Mouse (Mus musculus) bone marrow macrophage, adult 2 months (primary cell): Measurements from ENCODE around the gene Gadd45b. TPM values are rescaled to one million over a fixed set of nuclear protein-coding genes. Genes with fewer than 3 reads are reported as not detected.

Experiments used
- H3K27ac ChIP-seq: 2 replicates; pipeline ENCODE4 v1.5.1; 2012; ENCODE audit warnings: low read depth, low read length; ENCODE audit not compliant: insufficient read depth
- H3K4me1 ChIP-seq: 2 replicates; pipeline ENCODE4 v1.6.1; 2012; ENCODE audit warnings: low read length; ENCODE audit not compliant: control insufficient read depth, insufficient read depth
- H3K4me3 ChIP-seq: 2 replicates; pipeline ENCODE4 v1.5.1; 2012; ENCODE audit warnings: mild to moderate bottlenecking, low read length, moderate library complexity; ENCODE audit not compliant: insufficient read depth
- CTCF ChIP-seq: IDR thresholded peaks from 2 replicates; pipeline ENCODE4 v1.5.1; 2012; ENCODE audit warnings: low read depth, mild to moderate bottlenecking, low read length, moderate library complexity
- POLR2A ChIP-seq: IDR thresholded peaks from 2 replicates; pipeline ENCODE4 v1.6.1; 2012; ENCODE audit warnings: mild to moderate bottlenecking, low read depth, low read length, borderline replicate concordance
- polyA plus RNA-seq: library from polyadenylated mRNA; stranded (reverse); fragments of >200 nt; gene quantifications from 2 replicates; pipeline ENCODE4 v1.2.4, GENCODE M21; 2012; ENCODE audit not compliant: missing spikeins, insufficient read depth, insufficient read length

Gadd45b gene
- polyA plus RNA-seq, 1 experiment: 15.8 TPM

DNA sequence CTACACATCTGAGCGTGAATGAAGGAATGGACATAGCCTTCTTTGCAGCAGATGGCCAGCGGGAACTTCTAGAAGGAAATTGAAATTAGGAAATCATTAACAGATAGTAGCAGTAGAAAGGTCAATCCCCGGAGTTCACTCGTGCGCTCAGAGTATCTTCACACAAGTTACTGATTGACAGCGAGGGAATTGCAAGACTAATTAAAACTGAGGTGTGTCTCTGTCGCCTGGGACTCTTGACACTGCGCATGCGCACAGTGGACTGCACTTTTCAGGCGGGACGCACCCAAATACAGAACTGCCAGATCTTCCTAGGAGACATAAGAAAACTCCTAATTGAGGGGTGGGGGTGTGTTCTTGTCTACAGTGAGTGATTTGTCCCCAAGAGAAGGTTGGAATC, 45.6 kb downstream of the Gadd45b start:
- Histone ChIP-seq H3K27ac (no peak overlapping the region), H3K4me3 (no peak overlapping the region), H3K4me1 (no peaks in the 10 kb centered on the region)
- TF ChIP-seq CTCF: no peak
- TF ChIP-seq POLR2A: no peak

DNA sequence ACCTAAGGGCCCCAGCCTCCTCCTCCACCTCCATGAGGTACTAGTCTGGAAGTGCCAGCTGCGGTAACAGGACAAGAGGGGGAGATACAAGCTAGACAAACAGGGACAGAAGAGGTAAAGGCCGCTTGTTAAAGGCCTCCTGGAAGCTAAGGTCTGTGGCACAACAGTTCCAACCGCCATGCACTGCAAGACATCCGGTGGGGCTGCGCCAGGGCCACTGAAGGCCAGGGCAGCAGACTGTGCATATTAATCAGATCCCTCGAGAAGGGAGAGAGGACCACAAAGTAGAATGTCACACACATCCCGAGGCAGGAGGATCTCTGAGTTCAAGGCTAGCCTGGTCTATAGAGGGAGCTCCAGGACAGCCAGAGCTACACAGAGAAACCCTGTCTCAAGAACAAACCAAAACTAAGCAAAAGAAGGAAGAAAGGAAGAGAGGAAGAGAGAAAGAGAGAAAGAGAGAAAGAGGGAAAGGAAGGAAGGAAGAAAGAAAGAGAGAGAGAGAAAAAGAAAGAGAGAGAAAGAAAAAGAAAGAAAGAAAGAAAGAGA, 51.8 kb downstream of the Gadd45b start:
- TF ChIP-seq POLR2A: no peak
- no peak for TF ChIP-seq CTCF
- H3K27ac ChIP-seq: no peak overlapping the region
- no peak overlapping the region for H3K4me3 ChIP-seq
- peaks cover 24% of the 10 kb centered on the region for H3K4me1 ChIP-seq

Other genes with a start within 250 kb of the Gadd45b start
- 53.3 and 53.8 TPM in 2 replicates for gene Mob3a, start 228.1 kb upstream of the Gadd45b start, polyA plus RNA-seq
- 11.0 and 25.2 TPM in 2 replicates for gene Izumo4, start 227.9 kb upstream of the Gadd45b start, polyA plus RNA-seq
- 121 and 129 TPM in 2 replicates for gene Ap3d1, start 187.8 kb upstream of the Gadd45b start, polyA plus RNA-seq
- gene Dot1l, start 174.9 kb upstream of the Gadd45b start, polyA plus RNA-seq: 20.9 and 22.1 TPM in 2 replicates
- 38.5 and 51.4 TPM in 2 replicates for gene Sf3a2, start 131.9 kb upstream of the Gadd45b start, polyA plus RNA-seq
- 117 and 122 TPM in 2 replicates for gene Plekhj1, start 131.4 kb upstream of the Gadd45b start, polyA plus RNA-seq
- gene Amh, start 124.8 kb upstream of the Gadd45b start, polyA plus RNA-seq: not detected in 2 replicates
- gene Jsrp1, start 116.6 kb upstream of the Gadd45b start, polyA plus RNA-seq: not detected in 2 replicates
- 823 and 921 TPM in 2 replicates for gene Oaz1, start 103.4 kb upstream of the Gadd45b start, polyA plus RNA-seq
- gene Lingo3, start 86.0 kb upstream of the Gadd45b start, polyA plus RNA-seq: not detected in 2 replicates
- 49.7 and 54.3 TPM in 2 replicates for gene Lsm7, start 74.9 kb upstream of the Gadd45b start, polyA plus RNA-seq
- gene Sppl2b, start 74.8 kb upstream of the Gadd45b start, polyA plus RNA-seq: 15.0 and 20.2 TPM in 2 replicates
- gene Tmprss9, start 58.2 kb upstream of the Gadd45b start, polyA plus RNA-seq: not detected in 2 replicates
- gene Timm13, start 29.1 kb upstream of the Gadd45b start, polyA plus RNA-seq: 76.6 and 101 TPM in 2 replicates
- 18.9 and 19.5 TPM in 2 replicates for gene Lmnb2, start 11.8 kb upstream of the Gadd45b start, polyA plus RNA-seq
- gene Gng7, start 84.9 kb downstream of the Gadd45b start, polyA plus RNA-seq: 3.5 and 4.6 TPM in 2 replicates
- gene Diras1, start 95.6 kb downstream of the Gadd45b start, polyA plus RNA-seq: not detected in 2 replicates
- gene Slc39a3, start 107.4 kb downstream of the Gadd45b start, polyA plus RNA-seq: 14.0 and 14.5 TPM in 2 replicates
- 58.5 and 66.8 TPM in 2 replicates for gene Sgta, start 130.1 kb downstream of the Gadd45b start, polyA plus RNA-seq
- gene Thop1, start 140.0 kb downstream of the Gadd45b start, polyA plus RNA-seq: 7.4 and 10.8 TPM in 2 replicates
- 1.3 TPM in 2 replicates for gene Creb3l3, start 168.8 kb downstream of the Gadd45b start, polyA plus RNA-seq
- gene Map2k2, start 175.8 kb downstream of the Gadd45b start, polyA plus RNA-seq: 71.4 and 77.6 TPM in 2 replicates
- gene Zbtb7a, start 205.1 kb downstream of the Gadd45b start, polyA plus RNA-seq: 52.0 and 54.9 TPM in 2 replicates
- 21.9 and 28.2 TPM in 2 replicates for gene Pias4, start 237.8 kb downstream of the Gadd45b start, polyA plus RNA-seq
- gene Eef2, start 246.6 kb downstream of the Gadd45b start, polyA plus RNA-seq: 877 and 1,003 TPM in 2 replicates